Mouse (Mus musculus): ENCODE measurements around the gene Frmpd3. TPM values are rescaled to one million over a fixed set of nuclear protein-coding genes. Genes with fewer than 3 reads are reported as not detected.

The Frmpd3 gene
- total RNA-seq, 1 experiment from 2014 or later: not detected

- ATAC-seq (replicated peaks; ENCODE audit: insufficient number of reproducible peaks, low FRiP score, low TSS enrichment, poor library complexity, severe bottlenecking): no peak
Observed at GRCm38 (mm10) chrX:140437906-140438305, 95.8 kb downstream of the Frmpd3 start.

- no peak for ATAC-seq (replicated peaks; ENCODE audit: insufficient number of reproducible peaks, low FRiP score, low TSS enrichment, poor library complexity, severe bottlenecking)
Observed at GRCm38 (mm10) chrX:140445551-140445950, 103.5 kb downstream of the Frmpd3 start.

- no peak for ATAC-seq (replicated peaks; ENCODE audit: insufficient number of reproducible peaks, low FRiP score, low TSS enrichment, poor library complexity, severe bottlenecking)
Observed at GRCm38 (mm10) chrX:140450071-140450470, 108.0 kb downstream of the Frmpd3 start.

GRCm38 (mm10) chrX:140456279-140456731, 114.2 kb downstream of the Frmpd3 start, which contains the start of gene Prps1:
Prps1 (plus strand) TSS chrX:140456613.
- ATAC-seq (replicated peaks; ENCODE audit: insufficient number of reproducible peaks, low FRiP score, low TSS enrichment, poor library complexity, severe bottlenecking): peak; percentile 98

- ATAC-seq (replicated peaks; ENCODE audit: insufficient number of reproducible peaks, low FRiP score, low TSS enrichment, poor library complexity, severe bottlenecking): 0 out of 2 replicates have a peak, but pooled peaks have one; percentile 24
Observed at GRCm38 (mm10) chrX:140456751-140457491, 114.9 kb downstream of the Frmpd3 start.

- ATAC-seq (replicated peaks; ENCODE audit: insufficient number of reproducible peaks, low FRiP score, low TSS enrichment, poor library complexity, severe bottlenecking): no peak
Observed at GRCm38 (mm10) chrX:140457502-140457901, 115.4 kb downstream of the Frmpd3 start.

- ATAC-seq (replicated peaks; ENCODE audit: insufficient number of reproducible peaks, low FRiP score, low TSS enrichment, poor library complexity, severe bottlenecking): no peak
Observed at GRCm38 (mm10) chrX:140478231-140478630, 136.2 kb downstream of the Frmpd3 start.

- peak; percentile 83 for ATAC-seq (replicated peaks; ENCODE audit: insufficient number of reproducible peaks, low FRiP score, low TSS enrichment, poor library complexity, severe bottlenecking)
Observed at GRCm38 (mm10) chrX:140479171-140479570, 137.1 kb downstream of the Frmpd3 start.

Other genes starting within 250 kb of the Frmpd3 start
- 15.8 to 40.5 TPM (median 21.4 TPM) in 3 replicates for gene Prps1, start 114.3 kb downstream of the Frmpd3 start, total RNA-seq (2017)